Mouse (Mus musculus): ENCODE results near the gene Sptbn4.

- TF ChIP-seq CTCF (IDR thresholded peaks at IDR 0.05; ENCODE audit: low read depth, low read length) (no peak), POLR2A (IDR thresholded peaks at IDR 0.05; ENCODE audit: extremely low read depth, insufficient read depth, low read length) (no peak)
Measured at GRCm38 (mm10) chr7:27429135-27429534, 18.4 kb downstream of the Sptbn4 start.
